Mouse (Mus musculus): Measurements from ENCODE around the gene Snrpc.

DNA sequence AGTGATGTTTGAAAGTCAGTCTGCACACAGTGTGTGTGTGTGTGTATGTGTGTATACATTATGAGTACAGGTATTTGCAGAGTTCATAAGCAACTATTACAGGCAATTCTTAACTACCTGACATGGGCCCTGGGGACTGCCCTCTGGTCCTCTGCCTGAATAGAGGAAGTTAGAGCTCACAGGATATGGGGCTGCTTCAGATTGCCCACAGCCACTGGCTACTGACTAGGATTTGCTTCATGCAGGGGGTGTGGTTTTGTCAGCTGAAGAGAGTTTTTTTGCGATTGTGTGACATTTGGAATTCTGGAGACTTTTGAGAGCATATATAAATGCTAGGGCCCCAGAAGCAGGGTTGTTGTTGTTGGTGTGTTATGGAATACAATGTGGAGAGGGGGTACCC, 13.0 kb upstream of the Snrpc start:
- TF ChIP-seq POLR2A (IDR thresholded peaks at IDR 0.05; ENCODE audit: borderline replicate concordance, control insufficient read depth, low read depth, low read length), result no peak
- no peak for TF ChIP-seq CTCF (IDR thresholded peaks at IDR 0.05; ENCODE audit: control insufficient read depth, insufficient read depth, low read length)
